Mouse (Mus musculus): ENCODE measurements around the gene Rnf207. TPM values are rescaled to one million over a fixed set of nuclear protein-coding genes. Genes with fewer than 3 reads are reported as not detected.
A peak's percentile ranks its signal among the peaks of the same experiment; 100 is the strongest.

The Rnf207 gene
- polyA plus RNA-seq, 1 experiment from 2014 or later: 4.2 TPM

- H3K36me3 ChIP-seq (ENCODE audit: control insufficient read depth, insufficient read depth, low read length): no peaks in the 10 kb centered on the region
- no peak for DNase-seq
Measured at GRCm38 (mm10) chr4:152292102-152292765, 26.6 kb downstream of the Rnf207 start.

GRCm38 (mm10) chr4:152291562-152291961 is 27.2 kb downstream of the Rnf207 start, which contains the start of gene Hes3:
TSS of gene Hes3 (minus strand) at chr4:152291662.
- no peaks in the 10 kb centered on the region for H3K36me3 ChIP-seq (ENCODE audit: control insufficient read depth, insufficient read depth, low read length)
- H3K4me2 ChIP-seq (ENCODE audit: low read length): peak within 1 kb of the TSS; percentile 55
- H3K9ac ChIP-seq (replicated peaks; ENCODE audit: low read length): peak within 1 kb of the TSS; percentile 30
- H3K9me3 ChIP-seq (ENCODE audit: control insufficient read depth, low read length): no peaks in the 10 kb centered on the region
- DNase-seq (no peak), ATAC-seq (ENCODE audit: low FRiP score, low TSS enrichment) (no peak)
- peak within 1 kb of the TSS; percentile 24 for H3K4me3 ChIP-seq (replicated peaks; ENCODE audit: low read depth, low read length)
- H3K27me3 ChIP-seq (ENCODE audit: control insufficient read depth, insufficient read depth, low read length): peaks cover 85% of the 10 kb centered on the region
- WGBS: 11% methylated on average over 6 of the region's 6 CpGs
- no peak within 1 kb of the TSS for H3K27ac ChIP-seq (replicated peaks; ENCODE audit: low read depth, low read length)
- H3K4me1 ChIP-seq (ENCODE audit: control insufficient read depth, insufficient read depth, low read length): peaks cover 43% of the 10 kb centered on the region

More at GRCm38 (mm10) chr4:152292102-152292765, 26.6 kb downstream of the Rnf207 start:
- ATAC-seq (ENCODE audit: low FRiP score, low TSS enrichment): no peak
- H3K27me3 ChIP-seq (ENCODE audit: control insufficient read depth, insufficient read depth, low read length): peaks cover 78% of the 10 kb centered on the region
- no peak overlapping the region for H3K27ac ChIP-seq (replicated peaks; ENCODE audit: low read depth, low read length)
- no peaks in the 10 kb centered on the region for H3K9me3 ChIP-seq (ENCODE audit: control insufficient read depth, low read length)
- H3K4me1 ChIP-seq (ENCODE audit: control insufficient read depth, insufficient read depth, low read length): peaks cover 38% of the 10 kb centered on the region
- no peak overlapping the region for H3K9ac ChIP-seq (replicated peaks; ENCODE audit: low read length)
- H3K4me2 ChIP-seq (ENCODE audit: low read length): no peak overlapping the region; the same call in 1 of the 2 replicates
- H3K4me3 ChIP-seq (replicated peaks; ENCODE audit: low read depth, low read length): no peak overlapping the region
- WGBS: 2% methylated on average over 12 of the region's 12 CpGs

DNA sequence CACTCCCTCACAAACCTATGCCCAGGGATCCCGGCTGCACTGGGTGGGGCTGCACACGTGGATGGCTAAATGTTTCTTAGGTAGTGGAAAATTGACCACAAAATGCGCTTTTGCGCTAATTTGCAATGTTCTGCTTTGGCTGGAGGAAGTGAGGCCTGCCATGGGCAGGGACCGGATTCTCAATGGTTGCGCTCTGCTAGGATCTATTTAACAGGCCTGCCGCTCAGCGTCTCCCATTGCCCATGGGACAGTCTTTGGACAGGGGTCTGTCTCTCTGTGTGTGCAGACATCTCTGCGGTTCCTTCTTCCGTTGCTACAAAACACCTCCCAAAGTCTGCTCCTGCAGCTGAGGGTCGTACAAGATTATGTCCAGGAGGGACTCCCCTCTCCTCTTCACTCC is 27.8 kb downstream of the Rnf207 start:
- Histone ChIP-seq H3K4me3 (replicated peaks; ENCODE audit: low read depth, low read length) (peak overlapping the region; percentile 24; the same call in 1 of the 2 replicates), H3K4me2 (ENCODE audit: low read length) (peak overlapping the region; percentile 55), H3K4me1 (ENCODE audit: control insufficient read depth, insufficient read depth, low read length) (peaks cover 46% of the 10 kb centered on the region), H3K27ac (replicated peaks; ENCODE audit: low read depth, low read length) (no peak overlapping the region), H3K9ac (replicated peaks; ENCODE audit: low read length) (peak overlapping the region; percentile 30; the same call in 1 of the 2 replicates), H3K36me3 (ENCODE audit: control insufficient read depth, insufficient read depth, low read length) (no peaks in the 10 kb centered on the region), H3K27me3 (ENCODE audit: control insufficient read depth, insufficient read depth, low read length) (peaks cover 90% of the 10 kb centered on the region), H3K9me3 (ENCODE audit: control insufficient read depth, low read length) (no peaks in the 10 kb centered on the region)
- no peak for DNase-seq
- ATAC-seq (ENCODE audit: low FRiP score, low TSS enrichment): no peak
- WGBS: 4% methylated on average over 11 of the region's 11 CpGs

- peaks cover 47% of the 10 kb centered on the region for H3K4me1 ChIP-seq (ENCODE audit: control insufficient read depth, insufficient read depth, low read length)
- peaks cover 90% of the 10 kb centered on the region for H3K27me3 ChIP-seq (ENCODE audit: control insufficient read depth, insufficient read depth, low read length)
- H3K4me3 ChIP-seq (replicated peaks; ENCODE audit: low read depth, low read length): peak overlapping the region; percentile 24
- no peaks in the 10 kb centered on the region for H3K9me3 ChIP-seq (ENCODE audit: control insufficient read depth, low read length)
- WGBS: under 1% methylated on average over 39 of the region's 39 CpGs
- H3K4me2 ChIP-seq (ENCODE audit: low read length): peak overlapping the region; percentile 55
- no peaks in the 10 kb centered on the region for H3K36me3 ChIP-seq (ENCODE audit: control insufficient read depth, insufficient read depth, low read length)
- ATAC-seq (ENCODE audit: low FRiP score, low TSS enrichment) (peak; percentile 57; the same call in 1 of the 2 replicates), DNase-seq (peak; percentile 81)
- 0 out of 2 replicates have a peak overlapping the region, but pooled peaks have one; percentile 26 for H3K27ac ChIP-seq (replicated peaks; ENCODE audit: low read depth, low read length)
- H3K9ac ChIP-seq (replicated peaks; ENCODE audit: low read length): peak overlapping the region; percentile 30
Measured at GRCm38 (mm10) chr4:152290385-152290784, 28.4 kb downstream of the Rnf207 start.

- peak; percentile 63 for DNase-seq
- Histone ChIP-seq H3K9me3 (ENCODE audit: control insufficient read depth, low read length) (no peaks in the 10 kb centered on the region), H3K4me1 (ENCODE audit: control insufficient read depth, insufficient read depth, low read length) (peaks cover 44% of the 10 kb centered on the region), H3K9ac (replicated peaks; ENCODE audit: low read length) (no peak overlapping the region), H3K4me2 (ENCODE audit: low read length) (no peak overlapping the region), H3K4me3 (replicated peaks; ENCODE audit: low read depth, low read length) (no peak overlapping the region), H3K27ac (replicated peaks; ENCODE audit: low read depth, low read length) (no peak overlapping the region), H3K27me3 (ENCODE audit: control insufficient read depth, insufficient read depth, low read length) (peaks cover 90% of the 10 kb centered on the region), H3K36me3 (ENCODE audit: control insufficient read depth, insufficient read depth, low read length) (no peaks in the 10 kb centered on the region)
- ATAC-seq (ENCODE audit: low FRiP score, low TSS enrichment): no peak
- WGBS: 8% methylated on average over 18 of the region's 18 CpGs
Measured at GRCm38 (mm10) chr4:152288398-152288945, 30.3 kb downstream of the Rnf207 start.

GRCm38 (mm10) chr4:152287317-152288120 is 31.3 kb downstream of the Rnf207 start:
- no peak for DNase-seq
- Histone ChIP-seq H3K4me1 (ENCODE audit: control insufficient read depth, insufficient read depth, low read length) (peaks cover 42% of the 10 kb centered on the region), H3K4me2 (ENCODE audit: low read length) (peak overlapping the region; percentile 59; the same call in 1 of the 2 replicates), H3K27me3 (ENCODE audit: control insufficient read depth, insufficient read depth, low read length) (peaks cover 90% of the 10 kb centered on the region), H3K9me3 (ENCODE audit: control insufficient read depth, low read length) (no peaks in the 10 kb centered on the region), H3K9ac (replicated peaks; ENCODE audit: low read length) (no peak overlapping the region), H3K36me3 (ENCODE audit: control insufficient read depth, insufficient read depth, low read length) (no peaks in the 10 kb centered on the region), H3K27ac (replicated peaks; ENCODE audit: low read depth, low read length) (no peak overlapping the region), H3K4me3 (replicated peaks; ENCODE audit: low read depth, low read length) (peak overlapping the region; percentile 36; the same call in 1 of the 2 replicates)
- no peak for ATAC-seq (ENCODE audit: low FRiP score, low TSS enrichment)
- WGBS: 4% methylated on average over 19 of the region's 19 CpGs

- Histone ChIP-seq H3K27ac (replicated peaks; ENCODE audit: low read depth, low read length) (no peak overlapping the region), H3K4me2 (ENCODE audit: low read length) (peak overlapping the region; percentile 59), H3K36me3 (ENCODE audit: control insufficient read depth, insufficient read depth, low read length) (no peaks in the 10 kb centered on the region), H3K4me1 (ENCODE audit: control insufficient read depth, insufficient read depth, low read length) (peaks cover 38% of the 10 kb centered on the region), H3K4me3 (replicated peaks; ENCODE audit: low read depth, low read length) (peak overlapping the region; percentile 36), H3K9me3 (ENCODE audit: control insufficient read depth, low read length) (no peaks in the 10 kb centered on the region), H3K9ac (replicated peaks; ENCODE audit: low read length) (peak overlapping the region; percentile 49), H3K27me3 (ENCODE audit: control insufficient read depth, insufficient read depth, low read length) (peaks cover 91% of the 10 kb centered on the region)
- peak; percentile 59 for DNase-seq
- 1% methylated on average over 26 of the region's 26 CpGs for WGBS
- ATAC-seq (ENCODE audit: low FRiP score, low TSS enrichment): no peak
Measured at GRCm38 (mm10) chr4:152286887-152287286, 31.9 kb downstream of the Rnf207 start.

DNA sequence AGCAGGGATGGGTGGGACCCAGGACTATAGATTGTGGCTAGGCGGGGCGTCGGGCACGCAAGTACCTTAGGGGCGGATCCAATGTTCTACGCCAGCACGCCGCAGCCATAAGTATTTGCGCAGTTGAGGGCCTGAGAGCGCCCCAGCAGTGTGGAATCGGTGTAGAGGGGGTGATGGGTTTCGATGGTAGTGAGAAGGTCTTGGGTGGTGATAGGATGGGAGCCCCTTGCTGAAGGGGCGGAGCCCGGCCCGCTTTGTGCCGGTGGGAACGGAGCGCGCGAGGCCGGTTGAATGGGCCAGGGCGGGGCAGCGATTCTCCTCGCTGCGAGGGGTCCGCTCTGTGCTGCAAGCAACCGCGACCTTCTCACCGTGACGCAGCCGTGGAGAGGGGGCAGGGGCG is 32.6 kb downstream of the Rnf207 start:
- peak overlapping the region; percentile 59 for H3K4me2 ChIP-seq (ENCODE audit: low read length)
- peaks cover 38% of the 10 kb centered on the region for H3K4me1 ChIP-seq (ENCODE audit: control insufficient read depth, insufficient read depth, low read length)
- ATAC-seq (ENCODE audit: low FRiP score, low TSS enrichment) (peak; percentile 32; the same call in 1 of the 2 replicates), DNase-seq (peak; percentile 66)
- 1% methylated on average over 32 of the region's 32 CpGs for WGBS
- H3K9me3 ChIP-seq (ENCODE audit: control insufficient read depth, low read length): no peaks in the 10 kb centered on the region
- no peaks in the 10 kb centered on the region for H3K36me3 ChIP-seq (ENCODE audit: control insufficient read depth, insufficient read depth, low read length)
- H3K27me3 ChIP-seq (ENCODE audit: control insufficient read depth, insufficient read depth, low read length): peaks cover 91% of the 10 kb centered on the region
- peak overlapping the region; percentile 36 for H3K4me3 ChIP-seq (replicated peaks; ENCODE audit: low read depth, low read length)
- H3K9ac ChIP-seq (replicated peaks; ENCODE audit: low read length): peak overlapping the region; percentile 49
- H3K27ac ChIP-seq (replicated peaks; ENCODE audit: low read depth, low read length): no peak overlapping the region
